Mouse (Mus musculus) intestine, postnatal 0 days (tissue): ENCODE data around the gene Lrriq4. TPM values are rescaled to one million over a fixed set of nuclear protein-coding genes. Genes with fewer than 3 reads are reported as not detected.

Experiments used
- ATAC-seq: fragments of 200-750 bp; cut with Nextera tagmentation; 2 replicates; pipeline ENCODE4 v1.8.0; 2017; ENCODE audit warnings: mild to moderate bottlenecking, moderate TSS enrichment, moderate library complexity
- H3K27ac ChIP-seq: fragments of 300-500 bp; sonication (generic); 2 replicates; pipeline ENCODE4 v1.5.1; 2014; ENCODE audit warnings: mild to moderate bottlenecking, low read depth, low read length, moderate library complexity
- H3K27me3 ChIP-seq: fragments of 300-500 bp; sonication (generic); replicated peaks from 2 replicates; pipeline ENCODE4 v1.6.1; 2014; ENCODE audit warnings: low read length, mixed read lengths; ENCODE audit not compliant: control insufficient read depth, insufficient read depth
- H3K36me3 ChIP-seq: fragments of 300-500 bp; sonication (generic); 2 replicates; pipeline ENCODE4 v1.6.1; 2014; ENCODE audit warnings: mild to moderate bottlenecking, moderate library complexity; ENCODE audit not compliant: control insufficient read depth, insufficient read depth
- H3K4me1 ChIP-seq: fragments of 300-500 bp; sonication (generic); replicated peaks from 2 replicates; pipeline ENCODE4 v1.6.1; 2014; ENCODE audit warnings: antibody characterized with exemption, low read length, mixed read lengths; ENCODE audit not compliant: control insufficient read depth, insufficient read depth
- H3K4me2 ChIP-seq: fragments of 300-500 bp; sonication (generic); replicated peaks from 2 replicates; pipeline ENCODE4 v1.6.1; 2014; ENCODE audit warnings: low read depth, mild to moderate bottlenecking, moderate library complexity
- H3K4me3 ChIP-seq: fragments of 300-500 bp; sonication (generic); 2 replicates; pipeline ENCODE4 v1.5.1; 2014; ENCODE audit warnings: low read depth, low read length
- H3K9ac ChIP-seq: fragments of 300-500 bp; sonication (generic); 2 replicates; pipeline ENCODE4 v1.6.1; 2014; ENCODE audit warnings: mild to moderate bottlenecking, low read depth, low read length
- H3K9me3 ChIP-seq: fragments of 300-500 bp; sonication (generic); 2 replicates; pipeline ENCODE4 v1.6.1; 2016; ENCODE audit warnings: mixed run types; ENCODE audit not compliant: control insufficient read depth
- CTCF ChIP-seq: sonication (generic); IDR thresholded peaks from 2 replicates; pipeline ENCODE4 v1.5.1; 2016; ENCODE audit warnings: low read depth, mild to moderate bottlenecking, control low read depth, antibody characterized with exemption, moderate library complexity
- WGBS: fragments of 180-500 bp; shearing (Covaris S2); extraction: QIAGEN DNeasy Blood & Tissue Kit; methylation state at CpG from one replicate; pipeline ENCODE4 v1.1.7; 2014; 5-methylcytosine and 5-hydroxymethylcytosine counted together
- polyA plus RNA-seq: library from polyadenylated mRNA; unstranded; fragments of >200 nt; fragmentation: Nextera tagmentation; extraction: Ambion mirVana; gene quantifications from 2 replicates; pipeline ENCODE4 v1.2.1, GENCODE M21; 2015

Gene Lrriq4
- not detected in 2 replicates for polyA plus RNA-seq

- no peak for TF ChIP-seq CTCF
- WGBS: 65% methylated on average over 2 of the region's 2 CpGs
Observed at GRCm38 (mm10) chr3:30644207-30644606, at the start of gene Lrriq4. TSS of gene Lrriq4 (plus strand) at chr3:30644507.

GRCm38 (mm10) chr3:30595111-30595832 lies 49.0 kb upstream of the Lrriq4 start:
- H3K4me2 ChIP-seq: peak overlapping the region; percentile 94
- no peaks in the 10 kb centered on the region for H3K27me3 ChIP-seq
- peak overlapping the region; percentile 76 for H3K4me3 ChIP-seq
- no peak for TF ChIP-seq CTCF
- H3K36me3 ChIP-seq: no peaks in the 10 kb centered on the region
- no peak for ATAC-seq
- WGBS: under 1% methylated on average over 62 of the region's 62 CpGs
- H3K27ac ChIP-seq: peak overlapping the region; percentile 86; the same call in 1 of the 2 replicates
- H3K9me3 ChIP-seq: no peaks in the 10 kb centered on the region
- H3K9ac ChIP-seq: peak overlapping the region; percentile 78
- H3K4me1 ChIP-seq: no peaks in the 10 kb centered on the region

More at GRCm38 (mm10) chr3:30644207-30644606, at the start of gene Lrriq4:
- Histone ChIP-seq H3K27me3 (0 out of 2 replicates have a peak, but pooled peaks cover 6% of the 10 kb centered on the region), H3K4me3 (no peak within 1 kb of the TSS), H3K4me2 (no peak within 1 kb of the TSS), H3K36me3 (no peaks in the 10 kb centered on the region), H3K9ac (no peak within 1 kb of the TSS), H3K4me1 (no peaks in the 10 kb centered on the region), H3K9me3 (no peaks in the 10 kb centered on the region), H3K27ac (no peak within 1 kb of the TSS)
- no peak for ATAC-seq

- Histone ChIP-seq H3K4me2 (no peak overlapping the region), H3K36me3 (no peaks in the 10 kb centered on the region), H3K27me3 (no peaks in the 10 kb centered on the region), H3K9me3 (no peaks in the 10 kb centered on the region), H3K9ac (no peak overlapping the region), H3K4me3 (no peak overlapping the region), H3K27ac (no peak overlapping the region), H3K4me1 (no peaks in the 10 kb centered on the region)
- TF ChIP-seq CTCF: no peak
- no peak for ATAC-seq
- WGBS: 69% methylated on average over 7 of the region's 7 CpGs
Observed at GRCm38 (mm10) chr3:30597271-30597670, 47.0 kb upstream of the Lrriq4 start.

- Histone ChIP-seq H3K27ac (peak within 1 kb of the TSS; percentile 46; the same call in 1 of the 2 replicates), H3K4me2 (peak within 1 kb of the TSS; percentile 82), H3K36me3 (peaks cover 4% of the 10 kb centered on the region; the same call in 1 of the 2 replicates), H3K4me1 (no peaks in the 10 kb centered on the region), H3K27me3 (no peaks in the 10 kb centered on the region), H3K4me3 (peak within 1 kb of the TSS; percentile 83), H3K9me3 (no peaks in the 10 kb centered on the region), H3K9ac (peak within 1 kb of the TSS; percentile 48; the same call in 1 of the 2 replicates)
- ATAC-seq: no peak
- TF ChIP-seq CTCF: no peak
- WGBS: 2% methylated on average over 32 of the region's 32 CpGs
Observed at GRCm38 (mm10) chr3:30599711-30600545, 44.4 kb upstream of the Lrriq4 start, which contains the start of gene Actrt3. TSS of gene Actrt3 (minus strand) at chr3:30599939.

- under 1% methylated on average over 14 of the region's 14 CpGs for WGBS
- no peaks in the 10 kb centered on the region for H3K27me3 ChIP-seq
Observed at GRCm38 (mm10) chr3:30600717-30601116, 43.6 kb upstream of the Lrriq4 start.

GRCm38 (mm10) chr3:30601175-30601574 lies 43.1 kb upstream of the Lrriq4 start:
- no peaks in the 10 kb centered on the region for H3K9me3 ChIP-seq
- WGBS: under 1% methylated on average over 17 of the region's 17 CpGs
- peaks cover 5% of the 10 kb centered on the region for H3K36me3 ChIP-seq
- no peaks in the 10 kb centered on the region for H3K27me3 ChIP-seq
- no peak overlapping the region for H3K27ac ChIP-seq
- peak; percentile 19 for ATAC-seq
- 0 out of 2 replicates have a peak overlapping the region, but pooled peaks have one; percentile 48 for H3K9ac ChIP-seq
- no peaks in the 10 kb centered on the region for H3K4me1 ChIP-seq
- H3K4me3 ChIP-seq: peak overlapping the region; percentile 83
- TF ChIP-seq CTCF: no peak
- H3K4me2 ChIP-seq: peak overlapping the region; percentile 82

More at GRCm38 (mm10) chr3:30600717-30601116, 43.6 kb upstream of the Lrriq4 start:
- no peak for TF ChIP-seq CTCF
- Histone ChIP-seq H3K27ac (peak overlapping the region; percentile 46; the same call in 1 of the 2 replicates), H3K9me3 (no peaks in the 10 kb centered on the region), H3K9ac (peak overlapping the region; percentile 48; the same call in 1 of the 2 replicates), H3K4me1 (no peaks in the 10 kb centered on the region), H3K36me3 (peaks cover 4% of the 10 kb centered on the region; the same call in 1 of the 2 replicates), H3K4me3 (peak overlapping the region; percentile 83), H3K4me2 (peak overlapping the region; percentile 82)
- no peak for ATAC-seq
